Mouse (Mus musculus): Measurements from ENCODE around the gene Ptov1.

DNA sequence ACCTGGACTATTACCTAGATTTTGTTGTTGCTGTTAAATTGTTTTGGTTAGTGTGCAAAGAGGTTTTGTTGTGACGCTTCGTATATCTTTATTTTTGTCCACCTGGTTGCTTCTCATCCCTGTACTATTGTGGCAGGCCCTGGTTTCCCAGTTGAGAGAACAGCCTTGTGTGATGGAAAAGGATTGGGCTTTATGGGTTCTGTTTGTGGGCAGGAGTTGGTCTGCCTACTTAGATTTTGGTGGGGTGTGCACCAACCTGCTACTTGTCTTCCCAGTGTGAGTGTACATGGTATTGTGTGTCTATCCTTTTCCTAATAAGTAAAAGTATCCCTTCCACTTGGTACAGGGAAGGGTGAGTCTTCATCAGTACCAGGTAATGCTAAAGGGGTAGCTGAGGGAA, 50.2 kb downstream of the Ptov1 start:
- TF ChIP-seq CTCF (IDR thresholded peaks at IDR 0.05; ENCODE audit: low read depth) (no peak), EP300 (IDR thresholded peaks at IDR 0.05; ENCODE audit: low read depth) (no peak)
